Mouse (Mus musculus) liver, embryonic 15.5 days (tissue): Measurements from ENCODE around the gene Dlx2. TPM values are rescaled to one million over a fixed set of nuclear protein-coding genes. Genes with fewer than 3 reads are reported as not detected.

Experiments used
- ATAC-seq: fragments of 200-750 bp; cut with Nextera tagmentation; 2 replicates; pipeline ENCODE4 v1.8.0; 2017; ENCODE audit warnings: moderate number of reproducible peaks, mild to moderate bottlenecking, moderate library complexity; ENCODE audit not compliant: insufficient read depth
- H3K27ac ChIP-seq: fragments of 300-500 bp; sonication (generic); replicated peaks from 2 replicates; pipeline ENCODE4 v1.5.1; 2015; ENCODE audit warnings: mild to moderate bottlenecking, inconsistent platforms
- H3K27me3 ChIP-seq: fragments of 300-500 bp; sonication (generic); 2 replicates; pipeline ENCODE4 v1.6.1; 2015; ENCODE audit warnings: mild to moderate bottlenecking, inconsistent platforms
- H3K36me3 ChIP-seq: fragments of 300-500 bp; sonication (generic); replicated peaks from 2 replicates; pipeline ENCODE4 v1.6.1; 2015; ENCODE audit warnings: moderate library complexity, mild to moderate bottlenecking, inconsistent platforms
- H3K4me1 ChIP-seq: fragments of 300-500 bp; sonication (generic); replicated peaks from 2 replicates; pipeline ENCODE4 v1.6.1; 2015; ENCODE audit warnings: inconsistent platforms
- H3K4me2 ChIP-seq: fragments of 300-500 bp; sonication (generic); 2 replicates; pipeline ENCODE4 v1.6.1; 2015; ENCODE audit warnings: moderate library complexity, mild to moderate bottlenecking, inconsistent platforms
- H3K4me3 ChIP-seq: fragments of 300-500 bp; sonication (generic); replicated peaks from 2 replicates; pipeline ENCODE4 v1.5.1; 2015; ENCODE audit warnings: mild to moderate bottlenecking, inconsistent platforms
- H3K9ac ChIP-seq: fragments of 300-500 bp; sonication (generic); 2 replicates; pipeline ENCODE4 v1.6.1; 2015; ENCODE audit warnings: moderate library complexity, mild to moderate bottlenecking, inconsistent platforms
- H3K9me3 ChIP-seq: fragments of 300-500 bp; sonication (generic); replicated peaks from 2 replicates; pipeline ENCODE4 v1.6.1; 2016; ENCODE audit warnings: inconsistent platforms
- WGBS: fragments of 180-500 bp; shearing (Covaris S2); methylation state at CpG from one replicate; pipeline ENCODE4 v1.1.7; 2015; ENCODE audit warnings: mixed read lengths; ENCODE audit not compliant: insufficient replicate concordance; 5-methylcytosine and 5-hydroxymethylcytosine counted together
- polyA plus RNA-seq: library from polyadenylated mRNA; unstranded; fragments of >200 nt; fragmentation: Nextera tagmentation; extraction: Ambion mirVana; gene quantifications from 2 replicates; pipeline ENCODE4 v1.2.1, GENCODE M21; 2015

The Dlx2 gene
- polyA plus RNA-seq, 1 experiment from 2014 or later, result 0.03 TPM

- no peaks in the 10 kb centered on the region for H3K36me3 ChIP-seq
- no peaks in the 10 kb centered on the region for H3K9me3 ChIP-seq
- H3K9ac ChIP-seq, result no peak overlapping the region
- no peaks in the 10 kb centered on the region for H3K27me3 ChIP-seq
- H3K4me1 ChIP-seq, result 0 out of 2 replicates have a peak, but pooled peaks cover 4% of the 10 kb centered on the region
- 67% methylated on average over 16 of the region's 16 CpGs for WGBS
- peak overlapping the region; percentile 2; the same call in 1 of the 2 replicates for H3K4me2 ChIP-seq
- H3K4me3 ChIP-seq, result no peak overlapping the region
- ATAC-seq, result peak; percentile 37
- 0 out of 2 replicates have a peak overlapping the region, but pooled peaks have one; percentile 11 for H3K27ac ChIP-seq
Measured at GRCm38 (mm10) chr2:71499276-71500230, 47.0 kb downstream of the Dlx2 start.

- Histone ChIP-seq H3K9ac (no peak overlapping the region), H3K4me2 (no peak overlapping the region), H3K4me3 (no peak overlapping the region), H3K36me3 (no peaks in the 10 kb centered on the region), H3K4me1 (0 out of 2 replicates have a peak, but pooled peaks cover 4% of the 10 kb centered on the region), H3K27me3 (no peaks in the 10 kb centered on the region), H3K27ac (no peak overlapping the region), H3K9me3 (no peaks in the 10 kb centered on the region)
- WGBS, result 68% methylated on average over 5 of the region's 5 CpGs
- no peak for ATAC-seq
Measured at GRCm38 (mm10) chr2:71497175-71497574, 49.4 kb downstream of the Dlx2 start.

- no peak overlapping the region for H3K4me3 ChIP-seq
- no peak overlapping the region for H3K27ac ChIP-seq
- H3K4me2 ChIP-seq, result no peak overlapping the region
- H3K27me3 ChIP-seq, result no peaks in the 10 kb centered on the region
- H3K9me3 ChIP-seq, result no peaks in the 10 kb centered on the region
- 60% methylated on average over 4 of the region's 4 CpGs for WGBS
- H3K4me1 ChIP-seq, result 0 out of 2 replicates have a peak, but pooled peaks cover 4% of the 10 kb centered on the region
- H3K9ac ChIP-seq, result no peak overlapping the region
- no peaks in the 10 kb centered on the region for H3K36me3 ChIP-seq
- ATAC-seq, result no peak
Measured at GRCm38 (mm10) chr2:71494971-71495370, 51.6 kb downstream of the Dlx2 start.

GRCm38 (mm10) chr2:71494503-71494902, 52.1 kb downstream of the Dlx2 start:
- WGBS, result 78% methylated on average over 10 of the region's 10 CpGs

More at GRCm38 (mm10) chr2:71494503-71494902, 52.1 kb downstream of the Dlx2 start:
- no peak overlapping the region for H3K4me3 ChIP-seq
- no peak for ATAC-seq
- no peaks in the 10 kb centered on the region for H3K27me3 ChIP-seq
- no peak overlapping the region for H3K4me2 ChIP-seq
- H3K36me3 ChIP-seq, result no peaks in the 10 kb centered on the region
- no peak overlapping the region for H3K27ac ChIP-seq
- H3K9me3 ChIP-seq, result no peaks in the 10 kb centered on the region
- no peak overlapping the region for H3K9ac ChIP-seq
- 0 out of 2 replicates have a peak, but pooled peaks cover 4% of the 10 kb centered on the region for H3K4me1 ChIP-seq

Other genes with a start within 250 kb of the Dlx2 start
- 25.5 and 25.6 TPM in 2 replicates for gene Slc25a12, start 179.0 kb downstream of the Dlx2 start, polyA plus RNA-seq
- gene Hat1, start 157.8 kb downstream of the Dlx2 start, polyA plus RNA-seq, result 94.9 and 107 TPM in 2 replicates
- 21.0 and 21.4 TPM in 2 replicates for gene Metap1d, start 93.5 kb downstream of the Dlx2 start, polyA plus RNA-seq
- 0.05 and 0.17 TPM in 2 replicates for gene Dlx1, start 18.6 kb downstream of the Dlx2 start, polyA plus RNA-seq
- 6.3 and 6.6 TPM in 2 replicates for gene Itga6, start 198.9 kb upstream of the Dlx2 start, polyA plus RNA-seq